Mouse (Mus musculus) layer of hippocampus, adult 2 months (tissue): Measurements from ENCODE around the gene Dda1. TPM values are rescaled to one million over a fixed set of nuclear protein-coding genes. Genes with fewer than 3 reads are reported as not detected.

Source experiments
- DNase-seq, 2 experiments: peaks; one replicate each; pipeline ENCODE4 v3.0.0; 2022; ENCODE audit warnings: low spot score in 2 of 2
- H3K27ac ChIP-seq: fragments of 200-600 bp; 2 replicates; pipeline ENCODE4 v1.8.1; 2022
- H3K4me3 ChIP-seq: fragments of 200-600 bp; 2 replicates; pipeline ENCODE4 v1.8.1; 2022; ENCODE audit warnings: mild to moderate bottlenecking
- CTCF ChIP-seq: fragments of 200-600 bp; conservative IDR thresholded peaks from 2 replicates; pipeline ENCODE4 v1.8.1; 2022; ENCODE audit warnings: antibody characterized with exemption, mild to moderate bottlenecking, moderate library complexity
- total RNA-seq, 2 experiments: library from RNA; stranded (reverse); gene quantifications; 2 replicates each; pipeline ENCODE4 v1.2.3; 2021

Gene Dda1
- total RNA-seq, 2 experiments from 2014 or later: 83.2 to 89.7 TPM

GRCm38 (mm10) chr8:71461152-71461840, 7.7 kb upstream of the Dda1 start:
- DNase-seq: no peak

GRCm38 (mm10) chr8:71462191-71462590, 6.8 kb upstream of the Dda1 start:
- no peak for DNase-seq
- TF ChIP-seq CTCF: no peak
- Histone ChIP-seq H3K27ac (peak overlapping the region; percentile 96), H3K4me3 (peak overlapping the region; percentile 72)

More at GRCm38 (mm10) chr8:71461152-71461840, 7.7 kb upstream of the Dda1 start:
- peak overlapping the region; percentile 72; the same call in 1 of the 2 replicates for H3K4me3 ChIP-seq
- TF ChIP-seq CTCF: no peak
- no peak overlapping the region for H3K27ac ChIP-seq

- peak; percentile 30 for TF ChIP-seq CTCF
- H3K4me3 ChIP-seq: peak overlapping the region; percentile 72
- peak overlapping the region; percentile 96 for H3K27ac ChIP-seq
- peak; percentile 65 to 74 for DNase-seq
Measured at GRCm38 (mm10) chr8:71462786-71463185, 6.2 kb upstream of the Dda1 start.

- no peak for TF ChIP-seq CTCF
- peak within 1 kb of the TSS; percentile 96 for H3K27ac ChIP-seq
- peak; percentile 97 to 98 for DNase-seq
- H3K4me3 ChIP-seq: peak within 1 kb of the TSS; percentile 72
Measured at GRCm38 (mm10) chr8:71463188-71464033, 5.6 kb upstream of the Dda1 start, which contains the start of gene Abhd8. Gene Abhd8, minus strand, starts transcription at chr8:71463655.

GRCm38 (mm10) chr8:71464513-71465500, 4.2 kb upstream of the Dda1 start, which contains the start of gene Mrpl34:
Gene Mrpl34, plus strand, starts transcription at chr8:71464959.
- peak; percentile 99 for TF ChIP-seq CTCF
- peak; percentile 99 to 100 for DNase-seq
- Histone ChIP-seq H3K4me3 (peak within 1 kb of the TSS; percentile 72), H3K27ac (peak within 1 kb of the TSS; percentile 96)

GRCm38 (mm10) chr8:71465733-71466132, 3.3 kb upstream of the Dda1 start:
- Histone ChIP-seq H3K4me3 (peak overlapping the region; percentile 64), H3K27ac (peak overlapping the region; percentile 95)
- no peak for DNase-seq
- TF ChIP-seq CTCF: no peak

- no peak for TF ChIP-seq CTCF
- Histone ChIP-seq H3K4me3 (no peak overlapping the region), H3K27ac (no peak overlapping the region)
- no peak for DNase-seq
Measured at GRCm38 (mm10) chr8:71466198-71466597, 2.8 kb upstream of the Dda1 start.

GRCm38 (mm10) chr8:71467201-71467600, 1.8 kb upstream of the Dda1 start:
- no peak for TF ChIP-seq CTCF
- no peak for DNase-seq
- no peak overlapping the region for H3K4me3 ChIP-seq
- H3K27ac ChIP-seq: no peak overlapping the region

GRCm38 (mm10) chr8:71468001-71468400, 998 bp upstream of the Dda1 start:
- Histone ChIP-seq H3K27ac (no peak overlapping the region), H3K4me3 (no peak overlapping the region)
- TF ChIP-seq CTCF: no peak
- no peak for DNase-seq

- DNase-seq: peak in 1 of 2 experiments; percentile 48
- no peak for TF ChIP-seq CTCF
Measured at GRCm38 (mm10) chr8:71469411-71469810, 412 bp downstream of the Dda1 start.

GRCm38 (mm10) chr8:71470146-71470912, 1.3 kb downstream of the Dda1 start:
- DNase-seq: no peak
- peak overlapping the region; percentile 97 for H3K27ac ChIP-seq
- TF ChIP-seq CTCF: no peak
- peak overlapping the region; percentile 72 for H3K4me3 ChIP-seq

More at GRCm38 (mm10) chr8:71469411-71469810, 412 bp downstream of the Dda1 start:
- H3K4me3 ChIP-seq: peak overlapping the region; percentile 72
- peak overlapping the region; percentile 97 for H3K27ac ChIP-seq
